Mouse (Mus musculus): ENCODE data around the gene H1foo. TPM values are rescaled to one million over a fixed set of nuclear protein-coding genes. Genes with fewer than 3 reads are reported as not detected.

H1foo gene
- total RNA-seq, 2 experiments from 2014 or later = not detected

Other genes starting within 250 kb of the H1foo start
- gene Tmem40, start 182.5 kb upstream of the H1foo start, total RNA-seq (2021) = under 1 TPM in 1 of 2 experiments, not detected in 1; 0.33 TPM
- 10 to 100 TPM; 10.4 to 12.7 TPM for gene Cand2, start 170.4 kb upstream of the H1foo start, total RNA-seq (2021)
- gene Rpl32, start 136.2 kb upstream of the H1foo start, total RNA-seq (2021) = 1,000 to 10,000 TPM; 1,143 to 1,221 TPM
- under 1 TPM; 0.36 to 0.86 TPM for gene Efcab12, start 106.5 kb upstream of the H1foo start, total RNA-seq (2021)
- 1 to 10 TPM; 2.4 to 2.6 TPM for gene Mbd4, start 91.6 kb upstream of the H1foo start, total RNA-seq (2021)
- gene Ift122, start 91.5 kb upstream of the H1foo start, total RNA-seq (2021) = 10 to 100 TPM; 16.3 to 16.7 TPM
- under 1 TPM; 0.23 to 0.59 TPM for gene Rho, start 13.2 kb upstream of the H1foo start, total RNA-seq (2021)
- 100 to 1,000 TPM; 140 to 167 TPM for gene Plxnd1, start 50.1 kb downstream of the H1foo start, total RNA-seq (2021)
- 10 to 100 TPM; 20.8 to 20.9 TPM for gene Tmcc1, start 248.5 kb downstream of the H1foo start, total RNA-seq (2021)